Mouse (Mus musculus): ENCODE results near the gene Rcvrn.

Gene Rcvrn

GRCm38 (mm10) chr11:67694703-67695376 lies at the start of gene Rcvrn:
TSS of gene Rcvrn (plus strand) at chr11:67695326.
- no peak for DNase-seq

DNA sequence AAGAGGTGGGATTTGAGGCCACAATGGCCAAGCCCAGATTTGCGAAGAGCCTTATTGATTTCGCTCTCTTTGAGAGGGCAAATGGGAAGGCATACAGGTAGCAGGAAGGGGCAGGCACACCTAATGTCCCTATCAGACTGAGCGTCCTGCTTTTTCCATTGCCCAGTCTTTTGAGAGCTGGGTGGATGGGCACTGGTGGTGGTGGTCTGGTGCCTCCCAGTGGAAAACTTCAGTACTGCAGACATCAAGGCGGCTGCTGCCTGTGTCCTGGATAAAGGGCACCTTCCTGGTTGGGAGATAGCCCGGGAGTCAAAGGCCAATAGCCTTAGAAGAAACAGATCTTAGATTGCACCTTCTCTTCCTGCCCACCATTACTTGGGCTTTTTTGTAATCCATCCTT lies 47.4 kb upstream of the Rcvrn start:
- DNase-seq, result peak; percentile 36

- no peak for DNase-seq
Measured at GRCm38 (mm10) chr11:67648651-67649407, 46.3 kb upstream of the Rcvrn start.

- no peak for DNase-seq
Measured at GRCm38 (mm10) chr11:67649971-67650707, 45.0 kb upstream of the Rcvrn start.

- no peak for DNase-seq
Measured at GRCm38 (mm10) chr11:67651731-67652130, 43.4 kb upstream of the Rcvrn start.

DNA sequence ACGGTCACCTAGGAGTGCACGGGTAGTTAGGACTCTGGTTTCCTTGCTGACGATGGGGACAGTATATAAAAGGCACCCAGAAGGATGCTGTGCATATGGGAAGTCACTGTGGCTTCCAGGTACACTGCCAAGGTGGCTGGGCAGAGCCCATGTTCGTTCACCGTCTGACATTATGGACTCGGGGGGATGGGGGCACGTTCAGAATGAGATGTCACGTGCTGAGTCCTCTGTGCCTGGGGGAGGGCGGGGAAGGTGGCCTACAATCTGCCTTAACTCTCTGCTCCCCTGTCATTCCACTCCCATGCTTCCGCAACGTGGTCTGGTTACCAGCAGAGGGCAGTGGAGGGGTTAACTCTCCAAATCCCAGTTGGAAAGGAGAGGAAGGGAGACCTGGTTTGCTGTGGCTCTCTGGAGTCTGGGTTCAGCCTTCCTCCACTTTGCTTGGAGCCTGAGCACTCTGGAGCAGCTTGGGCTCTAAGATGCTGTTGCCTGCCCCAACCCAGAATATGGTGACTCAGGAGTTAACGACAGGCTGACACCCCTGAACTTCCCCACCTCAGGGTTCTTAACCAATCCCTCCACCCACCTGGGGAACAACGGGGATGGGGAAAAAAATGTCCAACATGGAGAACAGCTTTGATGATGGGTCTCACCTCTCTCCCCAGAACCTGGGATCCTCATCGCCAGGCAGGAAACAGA lies 42.8 kb upstream of the Rcvrn start:
- DNase-seq, result no peak

DNA sequence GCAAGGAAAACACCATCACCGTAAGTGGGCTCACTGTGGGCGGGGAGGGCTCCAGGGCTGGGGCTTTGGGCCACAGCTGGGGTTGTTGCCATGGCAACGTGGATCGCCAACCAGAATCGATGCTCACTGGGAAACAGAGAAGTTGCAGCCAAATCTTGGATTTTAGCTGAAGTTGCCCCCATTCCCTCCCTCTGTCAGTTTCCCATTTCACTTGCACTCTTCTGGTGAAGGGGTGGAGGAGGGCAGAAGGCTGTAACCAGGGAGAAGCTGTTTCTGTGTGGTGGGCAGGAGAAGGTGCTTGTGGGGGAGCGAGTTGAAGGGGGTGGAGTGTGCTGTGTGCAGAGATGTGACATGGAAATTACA lies 42.3 kb upstream of the Rcvrn start:
- no peak for DNase-seq

DNA sequence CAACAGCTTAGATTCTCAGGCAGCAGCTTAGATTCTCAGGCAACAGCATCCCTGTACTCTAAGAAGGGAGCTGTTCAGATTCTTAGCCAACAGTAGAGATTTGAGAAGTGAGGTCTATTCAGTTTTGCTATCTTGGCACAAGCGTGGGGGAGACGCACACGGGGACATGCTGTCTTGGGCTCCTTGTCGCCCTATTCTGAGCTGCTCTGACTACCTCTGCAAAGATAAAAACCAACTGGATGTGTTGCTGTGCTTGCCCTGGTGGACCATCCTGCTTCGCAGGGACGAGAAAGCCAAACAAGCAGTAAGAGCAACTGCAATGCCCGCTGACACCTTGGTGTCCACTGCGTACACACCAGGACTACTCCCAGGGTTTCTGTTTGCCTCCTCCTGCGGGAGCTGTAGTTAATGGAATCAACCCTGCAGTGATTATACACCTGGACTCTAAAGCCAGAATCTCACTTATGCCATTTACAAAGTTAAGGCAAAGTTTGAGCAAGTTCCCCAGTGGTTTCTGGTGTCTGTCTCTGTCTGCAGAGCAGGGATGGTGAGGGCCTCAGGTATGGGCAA lies 41.5 kb upstream of the Rcvrn start:
- no peak for DNase-seq

DNA sequence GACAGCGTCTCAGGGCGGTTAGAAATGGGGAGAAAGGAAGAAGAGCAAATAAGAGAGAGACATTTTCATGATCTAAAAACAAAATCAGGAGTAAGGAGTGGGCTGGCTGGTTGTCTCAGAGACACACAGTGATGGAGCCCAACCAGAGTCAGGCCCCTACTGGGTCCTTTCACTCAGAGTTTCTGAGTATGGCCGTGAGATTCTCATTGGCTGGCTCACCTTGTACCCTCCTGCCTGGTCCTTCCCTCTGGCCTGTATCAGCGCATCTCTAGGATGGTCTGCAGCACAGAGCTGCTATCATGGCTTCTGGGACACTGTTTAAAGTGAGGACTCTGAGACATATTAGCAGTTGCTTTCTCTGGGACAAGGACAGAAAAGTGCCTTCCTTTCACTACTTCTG lies 40.6 kb upstream of the Rcvrn start:
- DNase-seq, result no peak

DNA sequence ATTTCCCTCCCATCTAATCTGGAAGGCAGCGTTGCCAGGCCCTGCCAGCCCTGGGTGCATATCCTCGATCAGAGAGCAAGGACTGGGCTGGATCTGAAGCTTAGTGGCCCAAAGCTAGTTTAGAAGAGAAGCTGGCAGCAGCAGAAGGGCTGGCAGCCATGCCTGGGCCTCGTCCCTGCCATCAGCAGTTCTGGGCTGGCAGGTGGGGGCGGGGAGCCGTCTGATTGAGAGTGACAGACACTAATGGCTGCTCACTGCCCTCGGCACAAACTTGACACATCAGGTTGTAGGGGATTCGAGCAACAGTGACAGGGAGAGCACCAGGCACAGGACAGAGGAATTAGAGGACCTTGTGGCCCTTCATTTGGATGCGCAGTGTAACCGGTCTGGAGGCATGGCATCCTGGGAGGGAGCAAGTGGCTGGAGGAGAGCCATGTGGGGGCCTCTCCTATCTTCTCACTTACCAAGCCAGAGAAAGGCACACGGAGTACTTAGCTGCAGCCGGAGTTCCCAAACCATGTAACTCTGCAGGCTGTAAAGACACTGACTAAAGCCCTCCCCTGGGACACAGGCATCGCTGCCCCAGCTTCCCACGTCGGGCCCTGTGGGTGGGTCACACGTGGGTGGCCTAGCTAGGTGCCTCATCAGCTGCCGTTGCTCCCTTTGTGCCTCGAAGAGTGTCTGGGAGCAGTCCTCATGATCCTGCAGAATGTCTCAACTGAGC lies 39.7 kb upstream of the Rcvrn start:
- no peak for DNase-seq

DNA sequence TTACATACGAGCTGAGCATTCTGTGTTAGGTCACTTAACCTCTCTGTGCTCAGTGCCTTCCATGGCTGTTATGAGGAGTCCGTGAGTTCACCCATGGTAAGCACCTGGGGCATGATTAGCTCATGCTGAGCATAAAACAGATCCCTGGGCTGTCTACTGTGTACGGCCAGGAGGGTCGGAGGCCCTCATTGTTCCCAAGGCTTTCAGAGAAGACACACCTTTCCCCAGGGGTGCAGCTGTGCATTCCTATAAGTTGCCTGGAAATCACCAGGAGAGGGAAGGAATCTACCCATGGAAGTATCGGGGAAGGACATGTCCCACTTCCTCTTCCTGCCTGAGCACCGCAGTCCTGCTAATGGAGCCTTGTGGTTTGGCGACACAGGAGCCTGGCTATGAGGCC lies 38.8 kb upstream of the Rcvrn start:
- DNase-seq, result no peak

- DNase-seq, result no peak
Measured at GRCm38 (mm10) chr11:67656811-67657210, 38.3 kb upstream of the Rcvrn start.

GRCm38 (mm10) chr11:67657685-67658382 lies 37.3 kb upstream of the Rcvrn start:
- peak; percentile 52 for DNase-seq

GRCm38 (mm10) chr11:67661465-67661864 lies 33.7 kb upstream of the Rcvrn start:
- no peak for DNase-seq

GRCm38 (mm10) chr11:67663437-67663836 lies 31.7 kb upstream of the Rcvrn start:
- no peak for DNase-seq

DNA sequence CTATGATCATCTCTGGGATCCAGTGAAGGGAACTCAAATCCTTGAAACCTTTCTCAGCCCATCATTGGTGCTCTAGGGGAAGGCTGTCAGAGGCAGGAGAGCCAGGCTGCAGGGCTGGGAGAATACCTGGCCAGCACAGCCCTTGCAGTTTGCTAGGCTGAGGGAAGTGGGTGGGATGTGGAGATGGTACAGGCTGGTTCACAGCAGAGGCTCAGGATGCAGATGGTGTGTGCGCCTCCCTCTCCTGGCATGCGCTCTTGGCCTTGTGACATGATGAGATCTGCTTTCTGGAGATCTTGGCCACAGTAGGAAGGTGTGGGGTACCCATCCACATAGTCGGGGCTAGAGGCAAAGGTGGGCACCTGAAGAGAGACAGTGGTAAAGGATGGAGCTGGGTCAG lies 30.9 kb upstream of the Rcvrn start:
- no peak for DNase-seq

- no peak for DNase-seq
Measured at GRCm38 (mm10) chr11:67664918-67665317, 30.2 kb upstream of the Rcvrn start.

- no peak for DNase-seq
Measured at GRCm38 (mm10) chr11:67666129-67666528, 29.0 kb upstream of the Rcvrn start.

- DNase-seq, result no peak
Measured at GRCm38 (mm10) chr11:67667531-67668332, 27.4 kb upstream of the Rcvrn start.

DNA sequence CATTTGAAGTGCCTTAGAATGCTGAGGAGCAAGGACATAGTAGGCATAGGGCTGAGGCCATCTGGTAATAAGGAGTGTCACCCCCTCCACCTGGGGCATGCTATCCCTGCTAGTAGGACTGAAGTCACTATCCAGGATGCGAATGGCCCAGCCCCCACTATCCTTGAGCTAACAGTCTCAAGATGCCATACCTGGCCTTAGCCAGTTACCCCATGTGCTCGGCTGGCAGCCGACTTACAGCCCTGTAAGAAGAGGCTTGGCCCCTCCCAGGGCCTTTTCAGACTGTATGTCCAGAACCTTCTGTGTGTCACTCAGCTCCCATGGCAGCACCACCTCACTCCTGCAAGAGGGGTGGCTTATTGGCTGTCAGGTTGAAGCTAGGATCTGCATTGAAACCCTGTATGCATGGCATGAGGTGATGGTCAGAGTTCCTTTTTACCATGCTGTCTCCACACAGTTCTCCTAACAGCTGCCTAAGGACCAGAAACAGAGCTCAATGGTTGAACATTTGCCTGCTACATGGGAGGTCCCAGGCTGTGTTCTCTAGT lies 26.6 kb upstream of the Rcvrn start:
- no peak for DNase-seq

Data from thymus, postnatal 25 days (tissue).